Comparison of ENCODE assay signal across 20 mouse cellular contexts in the genomic region with DNA sequence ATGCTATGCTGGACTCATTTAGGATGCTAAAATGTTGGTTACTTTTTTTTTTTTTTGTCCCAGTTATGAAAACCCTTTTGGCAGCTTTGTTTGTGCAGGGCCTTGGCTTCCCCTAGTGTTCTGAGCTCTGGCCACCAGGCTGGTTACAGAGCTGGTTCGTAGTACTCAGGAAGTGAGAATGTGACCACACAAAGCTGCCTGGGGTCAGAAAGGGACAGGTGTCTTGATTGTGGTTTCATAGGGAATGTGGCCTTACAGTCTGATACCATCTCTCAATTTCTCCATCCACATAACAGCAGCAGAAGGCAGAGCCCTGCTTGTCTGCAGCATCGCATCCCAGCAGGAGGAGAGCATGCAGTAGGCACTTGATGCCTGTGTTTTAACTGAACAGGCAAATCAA.
"Had no signal": no experiment of that assay in that cellular context is flagged by ENCODE, and none has a peak within 500 bp of the region (broad histone marks: within the 10 kb centered on the region; RNA-seq: fewer than 3 reads in every experiment).

No protein-coding gene starts in this region.

- H3K4me3 ChIP-seq: lung, embryonic 15.5 days; megakaryocyte, embryonic 14.5 days; midbrain, embryonic 13.5 days; midbrain, embryonic 15.5 days; neural tube, embryonic 13.5 days; neural tube, embryonic 15.5 days had no signal

- H3K4me1 ChIP-seq: lung, embryonic 15.5 days; megakaryocyte, embryonic 14.5 days; neural tube, embryonic 13.5 days; neural tube, embryonic 15.5 days had no signal

- H3K27me3 ChIP-seq: lung, embryonic 15.5 days; megakaryocyte, embryonic 14.5 days; midbrain, embryonic 13.5 days; midbrain, embryonic 15.5 days; neural tube, embryonic 13.5 days; neural tube, embryonic 15.5 days had no signal

- ATAC-seq: lung, postnatal 0 days; midbrain, embryonic 13.5 days; midbrain, embryonic 15.5 days had no signal

- DNase-seq: lung, adult 2 months; lung, postnatal 14 days; lung, postnatal 36 days; retina, postnatal 1 day; right cerebral cortex, adult 18-20 months; right cerebral cortex, postnatal 25 days; right cerebral cortex, postnatal 4 days; spleen, adult 18-20 months; thymus, adult 18-20 months; thymus, postnatal 14 days; thymus, postnatal 36 days had no signal

- H3K4me2 ChIP-seq: lung, embryonic 15.5 days; midbrain, embryonic 11.5 days; midbrain, embryonic 13.5 days; midbrain, embryonic 15.5 days; neural tube, embryonic 13.5 days; neural tube, embryonic 15.5 days had no signal

- H3K27ac ChIP-seq: lung, embryonic 15.5 days; macrophage; midbrain, embryonic 13.5 days; midbrain, embryonic 15.5 days; neural tube, embryonic 13.5 days; neural tube, embryonic 15.5 days had no signal

- H3K36me3 ChIP-seq: lung, embryonic 15.5 days; midbrain, embryonic 13.5 days; midbrain, embryonic 15.5 days; neural tube, embryonic 13.5 days; neural tube, embryonic 15.5 days had no signal
